Comparison of ENCODE assay signal across 15 mouse cellular contexts in genomic region chr7:92821871-92822270, GRCm38 (mm10). TPM values are rescaled to one million over a fixed set of nuclear protein-coding genes. Genes with fewer than 3 reads are reported as not detected.
A peak's percentile ranks its signal among the peaks of the same experiment; 100 is the strongest.
DNase-seq lines count a peak whose midpoint lies in the region; ATAC-seq lines count a peak whose summit lies in the region.
"Had no signal": no experiment of that assay in that cellular context is flagged by ENCODE, and none has a peak within 500 bp of the region (broad histone marks: within the 10 kb centered on the region; RNA-seq: fewer than 3 reads in every experiment).

No protein-coding gene starts in this region.

- peaks cover 23% of the 10 kb centered on the region for H3K4me1 ChIP-seq in embryonic facial prominence, embryonic 12.5 days
- H3K4me1 ChIP-seq in embryonic facial prominence, embryonic 10.5 days: peaks cover 19% of the 10 kb centered on the region
- no peaks in the 10 kb centered on the region for H3K4me1 ChIP-seq in lung, embryonic 15.5 days
- peaks cover 20% of the 10 kb centered on the region for H3K4me1 ChIP-seq in embryonic facial prominence, embryonic 14.5 days (ENCODE audit: control insufficient read depth, insufficient read depth, low read length)
- H3K4me1 ChIP-seq: liver, embryonic 12.5 days had no signal

- ATAC-seq in embryonic facial prominence, embryonic 12.5 days (ENCODE audit: insufficient number of reproducible peaks, insufficient read depth, low FRiP score, low TSS enrichment): no peak
- peak; percentile 62; the same call in 1 of the 2 replicates for ATAC-seq in lung, embryonic 15.5 days (ENCODE audit: borderline replicate concordance, extremely low read depth, low FRiP score, low TSS enrichment)
- peak; percentile 53 for ATAC-seq in embryonic facial prominence, embryonic 14.5 days (ENCODE audit: low read depth)
- ATAC-seq: forebrain, embryonic 15.5 days; liver, embryonic 12.5 days had no signal

- no peak overlapping the region for H3K9ac ChIP-seq in embryonic facial prominence, embryonic 12.5 days
- no peak overlapping the region for H3K9ac ChIP-seq in lung, embryonic 15.5 days
- H3K9ac ChIP-seq in embryonic facial prominence, embryonic 14.5 days (ENCODE audit: low read depth, low read length): no peak overlapping the region
- H3K9ac ChIP-seq: forebrain, embryonic 15.5 days; hindbrain, embryonic 15.5 days; liver, embryonic 12.5 days had no signal

- H3K4me3 ChIP-seq in embryonic facial prominence, embryonic 12.5 days: no peak overlapping the region
- no peak overlapping the region for H3K4me3 ChIP-seq in embryonic facial prominence, embryonic 10.5 days
- H3K4me3 ChIP-seq in lung, embryonic 15.5 days: no peak overlapping the region
- no peak overlapping the region for H3K4me3 ChIP-seq in embryonic facial prominence, embryonic 14.5 days (ENCODE audit: low read depth, low read length)
- H3K4me3 ChIP-seq: forebrain, embryonic 15.5 days; hindbrain, embryonic 15.5 days; liver, embryonic 12.5 days had no signal

- DNase-seq in embryonic facial prominence, embryonic 10.5 days (ENCODE audit: low spot score): no peak
- no peak for DNase-seq in lung, adult 18-20 months
- peak; percentile 90 for DNase-seq in embryonic facial prominence, embryonic 14.5 days (ENCODE audit: low spot score)
- peak; percentile 8 for DNase-seq in lung, postnatal 36 days
- no peak for DNase-seq in layer of hippocampus, adult 8-10 months (ENCODE audit: low spot score in 2 of 2)
- DNase-seq in thymus, postnatal 4 days: no peak
- DNase-seq: cerebellum, adult 11 months; cerebellum, postnatal 25 days; heart, postnatal 14 days; kidney, adult 8-10 months had no signal

- H3K9me3 ChIP-seq in embryonic facial prominence, embryonic 12.5 days: no peaks in the 10 kb centered on the region
- H3K9me3 ChIP-seq in embryonic facial prominence, embryonic 10.5 days: no peaks in the 10 kb centered on the region
- H3K9me3 ChIP-seq in lung, embryonic 15.5 days: no peaks in the 10 kb centered on the region
- no peaks in the 10 kb centered on the region for H3K9me3 ChIP-seq in embryonic facial prominence, embryonic 14.5 days (ENCODE audit: control insufficient read depth, low read length)
- H3K9me3 ChIP-seq: forebrain, embryonic 15.5 days; hindbrain, embryonic 15.5 days; liver, embryonic 12.5 days had no signal

- H3K4me2 ChIP-seq in embryonic facial prominence, embryonic 12.5 days (replicated peaks): no peak overlapping the region
- peak overlapping the region; percentile 9; the same call in 1 of the 2 replicates for H3K4me2 ChIP-seq in lung, embryonic 15.5 days
- H3K4me2 ChIP-seq in embryonic facial prominence, embryonic 14.5 days (ENCODE audit: low read depth, low read length): peak overlapping the region; percentile 30; the same call in 1 of the 2 replicates
- H3K4me2 ChIP-seq: forebrain, embryonic 15.5 days; hindbrain, embryonic 15.5 days; liver, embryonic 12.5 days had no signal

- no peaks in the 10 kb centered on the region for H3K36me3 ChIP-seq in embryonic facial prominence, embryonic 12.5 days
- H3K36me3 ChIP-seq in embryonic facial prominence, embryonic 10.5 days (replicated peaks): no peaks in the 10 kb centered on the region
- no peaks in the 10 kb centered on the region for H3K36me3 ChIP-seq in lung, embryonic 15.5 days
- 0 out of 2 replicates have a peak, but pooled peaks cover 4% of the 10 kb centered on the region for H3K36me3 ChIP-seq in embryonic facial prominence, embryonic 14.5 days (ENCODE audit: control insufficient read depth, insufficient read depth, low read length)
- H3K36me3 ChIP-seq: forebrain, embryonic 15.5 days; liver, embryonic 12.5 days had no signal

- peak overlapping the region; percentile 69; the same call in 1 of the 2 replicates for H3K27ac ChIP-seq in embryonic facial prominence, embryonic 12.5 days
- no peak overlapping the region for H3K27ac ChIP-seq in embryonic facial prominence, embryonic 10.5 days (replicated peaks)
- H3K27ac ChIP-seq in lung, embryonic 15.5 days: peak overlapping the region; percentile 54
- H3K27ac ChIP-seq in embryonic facial prominence, embryonic 14.5 days (replicated peaks; ENCODE audit: low read depth, low read length): peak overlapping the region; percentile 46
- H3K27ac ChIP-seq: forebrain, embryonic 15.5 days; hindbrain, embryonic 15.5 days; liver, embryonic 12.5 days had no signal

- H3K27me3 ChIP-seq in embryonic facial prominence, embryonic 12.5 days: no peaks in the 10 kb centered on the region
- no peaks in the 10 kb centered on the region for H3K27me3 ChIP-seq in embryonic facial prominence, embryonic 10.5 days (replicated peaks; ENCODE audit: low read depth, poor library complexity, severe bottlenecking)
- H3K27me3 ChIP-seq in lung, embryonic 15.5 days: no peaks in the 10 kb centered on the region
- H3K27me3 ChIP-seq in embryonic facial prominence, embryonic 14.5 days (replicated peaks; ENCODE audit: control insufficient read depth, insufficient read depth, low read length): no peaks in the 10 kb centered on the region
- H3K27me3 ChIP-seq: forebrain, embryonic 15.5 days; hindbrain, embryonic 15.5 days; liver, embryonic 12.5 days had no signal

- 32% methylated on average over 4 of the region's 4 CpGs for WGBS in embryonic facial prominence, embryonic 12.5 days
- 52% methylated on average over 4 of the region's 4 CpGs for WGBS in embryonic facial prominence, embryonic 10.5 days
- 28% methylated on average over 4 of the region's 4 CpGs for WGBS in lung, embryonic 15.5 days
- 19% methylated on average over 4 of the region's 4 CpGs for WGBS in embryonic facial prominence, embryonic 14.5 days

RNA-seq across cellular contexts. Expression of gene Ddias, which starts 52.2 kb away (rescaled TPM):
- polyA plus RNA-seq in embryonic facial prominence, embryonic 12.5 days (2016; fragmentation: Nextera tagmentation; extraction: Ambion mirVana): 15.4 and 18.5 TPM in 2 replicates
- polyA plus RNA-seq in embryonic facial prominence, embryonic 10.5 days (2016; fragmentation: Nextera tagmentation; extraction: Ambion mirVana): 23.5 and 24.7 TPM in 2 replicates
- polyA plus RNA-seq in lung, embryonic 15.5 days (2015; fragmentation: Nextera tagmentation; extraction: Ambion mirVana): 15.5 and 16.4 TPM in 2 replicates
- 10.5 and 10.9 TPM in 2 replicates for polyA plus RNA-seq in embryonic facial prominence, embryonic 14.5 days (2014; fragmentation: Nextera tagmentation; extraction: Ambion mirVana)
- total RNA-seq in layer of hippocampus, adult 8-10 months (2022): under 1 TPM; 0.31 to 0.78 (median 0.51) TPM

RNA-seq across cellular contexts. Expression of gene Prcp, which starts 52.4 kb away (rescaled TPM):
- polyA plus RNA-seq in embryonic facial prominence, embryonic 12.5 days (2016; fragmentation: Nextera tagmentation; extraction: Ambion mirVana): 26.1 and 26.3 TPM in 2 replicates
- polyA plus RNA-seq in embryonic facial prominence, embryonic 10.5 days (2016; fragmentation: Nextera tagmentation; extraction: Ambion mirVana): 19.5 and 20.3 TPM in 2 replicates
- polyA plus RNA-seq in lung, embryonic 15.5 days (2015; fragmentation: Nextera tagmentation; extraction: Ambion mirVana): 43.1 and 43.2 TPM in 2 replicates
- 30.6 and 32.2 TPM in 2 replicates for polyA plus RNA-seq in embryonic facial prominence, embryonic 14.5 days (2014; fragmentation: Nextera tagmentation; extraction: Ambion mirVana)
- total RNA-seq in layer of hippocampus, adult 8-10 months (2022): 10 to 100 TPM in 2 of 4 experiments, 1 to 10 TPM in 2; 6.1 to 13.1 (median 10.2) TPM

Comparison
In these comparisons a context has a peak if more than half of its experiments do, and no peak if none do; other contexts are left out.
1. DNase-seq: peak in embryonic facial prominence, embryonic 14.5 days (single experiment) and lung, postnatal 36 days (single experiment); none in embryonic facial prominence, embryonic 10.5 days (single experiment), lung, adult 18-20 months (0 of 2), layer of hippocampus, adult 8-10 months (0 of 2) and thymus, postnatal 4 days (single experiment).